Mouse (Mus musculus): ENCODE measurements around the gene Ern1.

DNA sequence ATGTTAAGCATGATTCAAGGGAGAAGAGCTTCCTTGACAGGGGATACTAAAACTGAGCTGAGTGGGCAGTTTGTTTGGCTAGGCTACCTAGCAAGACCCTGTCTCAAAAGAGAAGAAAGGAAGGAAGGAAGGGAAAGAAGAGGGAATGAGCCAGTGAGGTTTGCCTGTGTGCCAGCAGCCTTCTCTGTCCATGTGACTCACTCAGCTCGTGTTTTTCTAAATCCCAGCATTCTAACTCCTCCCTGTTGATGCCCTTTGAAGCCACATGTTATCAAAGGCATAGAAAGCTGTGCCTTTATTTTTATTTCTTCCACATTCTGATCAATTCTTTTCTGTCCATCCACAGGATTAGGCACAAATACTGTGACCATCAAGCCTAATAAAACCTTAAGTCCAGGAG lies 40.3 kb upstream of the Ern1 start:
- TF ChIP-seq CTCF (IDR thresholded peaks at IDR 0.05; ENCODE audit: low read depth) (no peak), EP300 (IDR thresholded peaks at IDR 0.05; ENCODE audit: low read depth) (no peak)
